Mouse (Mus musculus) effector memory CD4-positive, alpha-beta T cell, adult 5 months (primary cell): ENCODE results near the gene Kcnh3. TPM values are rescaled to one million over a fixed set of nuclear protein-coding genes. Genes with fewer than 3 reads are reported as not detected.

Experiments
- polyA plus RNA-seq: library from polyadenylated mRNA; unstranded; fragments of 100-300 nt; shearing (Covaris generic); gene quantifications from one replicate; pipeline ENCODE4 v1.2.1, GENCODE M21; 2017

Gene Kcnh3
- polyA plus RNA-seq: 0.29 TPM

DNA sequence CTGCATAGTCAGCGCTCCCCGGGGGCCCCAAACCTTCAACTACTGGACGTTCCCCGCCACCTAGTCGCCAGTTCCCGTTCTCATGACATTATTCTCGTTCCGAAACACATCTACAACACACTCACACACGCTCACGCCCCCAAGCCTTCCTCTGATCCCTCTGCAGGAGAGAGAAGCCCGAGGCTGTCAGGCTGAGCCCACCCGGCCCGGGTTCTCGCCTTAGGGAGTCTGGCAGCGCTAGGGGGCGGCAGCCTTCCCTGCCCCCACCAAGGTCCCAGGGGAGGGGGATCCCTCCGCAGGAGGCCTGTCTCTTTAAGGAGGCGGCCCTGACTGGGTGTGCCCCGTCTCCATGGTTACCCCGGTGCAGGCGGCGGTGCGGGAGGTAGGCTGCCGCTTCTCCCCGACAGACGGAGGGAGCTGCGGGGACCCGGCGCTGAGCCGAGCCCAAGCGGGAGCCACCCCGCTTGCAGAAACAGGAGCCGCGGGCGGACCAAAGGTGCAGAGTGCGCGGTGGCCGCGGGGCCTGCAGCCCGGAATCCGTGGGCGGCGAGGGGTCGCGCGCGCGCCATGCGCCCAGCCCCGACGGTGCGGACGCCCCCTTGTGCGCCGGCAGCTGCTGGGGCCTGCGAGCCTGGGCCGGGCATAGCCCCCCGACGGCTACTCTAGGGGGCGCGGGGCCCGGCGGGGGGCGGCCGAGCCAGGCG is at the start of gene Kcnh3:
Kcnh3 (plus strand) TSS at position 654 of the 704 bp plus-strand sequence.

DNA sequence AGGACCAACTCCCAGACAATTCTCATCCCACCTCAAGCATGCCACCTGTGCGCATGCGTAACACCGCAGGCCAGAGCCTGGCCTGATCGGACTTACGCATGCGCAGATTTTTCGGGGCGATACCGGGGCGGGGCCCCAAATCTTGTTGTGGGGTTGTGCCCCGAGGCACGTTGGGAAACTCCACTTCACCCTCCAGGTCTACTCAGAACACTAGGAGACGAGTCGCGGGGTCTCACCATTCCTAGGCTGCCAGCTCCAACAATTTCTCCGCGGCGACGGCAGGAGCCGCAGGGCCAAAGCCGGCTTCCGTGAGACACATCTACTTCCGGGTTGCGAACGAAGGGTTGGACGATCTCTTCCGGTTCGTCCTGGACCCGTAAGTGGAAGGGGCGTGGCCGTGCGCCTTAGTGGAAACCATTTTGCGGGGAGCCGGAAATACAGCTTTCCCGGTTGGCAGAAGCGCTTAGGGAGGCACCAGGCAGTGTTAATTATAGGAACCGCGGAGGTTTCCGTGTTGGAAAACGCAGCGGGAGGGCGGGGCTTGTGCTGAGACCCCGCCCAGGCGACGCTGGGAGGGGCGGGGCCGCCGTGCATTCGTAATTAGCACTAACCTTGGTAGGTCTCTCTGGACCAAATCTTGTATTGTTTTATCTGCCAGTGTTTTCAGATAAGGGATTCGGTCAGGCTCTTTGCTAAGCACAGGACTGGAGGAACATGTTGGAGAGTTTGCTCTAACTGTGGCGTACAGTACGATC is 27.1 kb downstream of the Kcnh3 start, which contains the start of gene Mcrs1:
Mcrs1 (minus strand) TSS at position 336 of the 755 bp plus-strand sequence.

Other genes starting within 250 kb of the Kcnh3 start
- gene Tuba1c, start 195.0 kb upstream of the Kcnh3 start, polyA plus RNA-seq: 33.2 TPM
- not detected for gene Prph, start 169.7 kb upstream of the Kcnh3 start, polyA plus RNA-seq
- not detected for gene Troap, start 150.3 kb upstream of the Kcnh3 start, polyA plus RNA-seq
- gene C1ql4, start 137.0 kb upstream of the Kcnh3 start, polyA plus RNA-seq: not detected
- gene Dnajc22, start 131.7 kb upstream of the Kcnh3 start, polyA plus RNA-seq: not detected
- gene Spats2, start 98.9 kb upstream of the Kcnh3 start, polyA plus RNA-seq: 0.20 TPM
- gene Mcrs1, start 27.1 kb downstream of the Kcnh3 start, polyA plus RNA-seq: 71.7 TPM
- 14.7 TPM for gene Prpf40b, start 70.2 kb downstream of the Kcnh3 start, polyA plus RNA-seq
- 0.15 TPM for gene Fam186b, start 71.0 kb downstream of the Kcnh3 start, polyA plus RNA-seq
- gene Fmnl3, start 145.6 kb downstream of the Kcnh3 start, polyA plus RNA-seq: 49.7 TPM
- gene Tmbim6, start 168.0 kb downstream of the Kcnh3 start, polyA plus RNA-seq: 143 TPM
- gene Nckap5l, start 232.9 kb downstream of the Kcnh3 start, polyA plus RNA-seq: 9.1 TPM
- 8.4 TPM for gene Bcdin3d, start 249.9 kb downstream of the Kcnh3 start, polyA plus RNA-seq